Mouse (Mus musculus) erythroid progenitor cell, adult 5-6 weeks (primary cell): ENCODE results near the gene Rerg. TPM values are rescaled to one million over a fixed set of nuclear protein-coding genes. Genes with fewer than 3 reads are reported as not detected.

Experiments
- ATAC-seq: replicated peaks from 2 replicates; pipeline ENCODE4 v1.8.0; 2016; ENCODE audit warnings: moderate number of reproducible peaks, mild to moderate bottlenecking, moderate TSS enrichment, inconsistent platforms; ENCODE audit not compliant: poor library complexity, low FRiP score, severe bottlenecking
- total RNA-seq, 2 experiments: library from RNA; stranded (forward) in 1 of 2; stranded (reverse) in 1 of 2; fragments of 150-400 nt in 1 of 2; fragments of 186-747, 209-891 nt in 1 of 2; gene quantifications; 2 replicates each; pipeline versions ENCODE4 v1.2.3 to v1.2.4; 2015 to 2017; ENCODE audit warnings: low replicate concordance in 2 of 2

Gene Rerg
- total RNA-seq, 2 experiments from 2014 or later = not detected

DNA sequence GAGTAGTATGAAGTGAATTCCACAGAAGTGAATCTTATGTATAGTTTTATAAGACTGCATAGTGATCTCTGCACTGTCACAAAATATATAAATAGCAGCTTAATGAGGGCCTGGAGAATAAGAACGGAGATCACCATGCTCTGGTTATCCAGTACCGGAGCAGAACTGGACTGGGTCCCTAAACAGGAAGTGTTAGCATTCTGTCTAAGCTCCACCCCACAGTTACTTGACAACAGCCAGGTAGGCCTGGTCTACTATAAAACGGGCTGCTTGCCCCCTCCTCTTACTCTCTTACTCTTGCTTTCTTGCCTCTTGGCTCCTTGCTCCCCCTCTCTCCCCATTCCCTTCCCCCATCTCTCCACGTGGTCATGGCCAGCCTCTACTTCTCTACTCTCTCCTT is 33.9 kb downstream of the Rerg start:
- no peak for ATAC-seq

DNA sequence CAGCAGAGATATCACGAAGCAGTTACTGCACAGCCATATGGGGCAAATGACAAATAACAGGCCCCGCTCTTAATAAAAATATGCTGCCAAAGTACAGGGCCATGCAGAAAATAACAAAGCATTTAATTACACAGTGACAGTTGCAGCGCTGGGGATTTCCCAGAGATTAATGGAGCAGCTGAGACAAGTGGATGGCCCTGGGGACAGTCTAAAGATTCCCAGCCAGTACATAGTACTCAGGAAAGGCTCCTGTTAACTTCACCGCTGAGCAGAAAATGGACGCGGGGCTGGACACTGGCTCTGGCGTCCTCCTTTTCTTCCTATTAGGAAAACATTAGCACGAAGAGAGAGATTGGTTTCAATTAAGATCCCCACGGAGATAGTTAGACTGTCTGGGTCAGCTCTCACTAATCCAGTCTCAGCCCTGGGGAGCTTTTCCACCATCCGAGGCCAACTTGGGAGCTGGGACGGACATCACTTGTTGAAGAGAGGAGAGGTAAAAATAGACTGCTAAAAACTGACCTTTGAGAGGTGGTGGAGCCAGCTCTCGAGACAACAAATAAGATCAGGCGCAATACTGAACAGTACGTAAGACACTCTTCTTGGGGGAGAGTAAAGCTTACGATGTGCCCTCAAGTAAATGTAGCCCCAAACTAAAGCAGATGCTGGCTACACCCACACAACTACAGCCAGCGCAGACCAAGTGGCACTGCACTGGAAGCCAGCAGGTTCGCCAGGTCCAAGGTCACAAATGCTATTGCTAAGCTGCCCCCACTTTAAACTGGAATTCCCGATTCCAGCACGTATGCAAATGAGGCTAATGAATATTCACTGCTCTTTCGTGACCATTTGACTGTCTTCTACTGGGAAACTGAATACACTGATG is 34.5 kb downstream of the Rerg start:
- no peak for ATAC-seq

DNA sequence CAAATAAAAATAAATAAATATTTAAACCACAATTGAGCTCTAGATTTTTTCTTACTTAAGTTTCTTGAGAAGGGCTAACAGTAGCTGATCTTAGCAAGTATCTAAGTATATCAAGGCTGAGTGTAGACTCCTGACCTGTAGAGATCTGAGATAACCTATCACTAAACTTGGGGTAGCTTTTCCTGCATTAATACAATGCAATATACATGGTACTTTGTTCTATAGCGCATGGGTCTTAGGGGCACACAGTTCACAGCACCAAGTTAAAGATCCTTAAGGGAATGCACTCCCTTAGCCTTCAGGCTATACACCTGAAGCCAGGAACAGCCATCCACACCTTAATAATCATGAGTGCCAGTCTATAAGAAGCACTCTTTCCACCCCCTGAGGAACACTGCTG is 38.5 kb downstream of the Rerg start:
- no peak for ATAC-seq

DNA sequence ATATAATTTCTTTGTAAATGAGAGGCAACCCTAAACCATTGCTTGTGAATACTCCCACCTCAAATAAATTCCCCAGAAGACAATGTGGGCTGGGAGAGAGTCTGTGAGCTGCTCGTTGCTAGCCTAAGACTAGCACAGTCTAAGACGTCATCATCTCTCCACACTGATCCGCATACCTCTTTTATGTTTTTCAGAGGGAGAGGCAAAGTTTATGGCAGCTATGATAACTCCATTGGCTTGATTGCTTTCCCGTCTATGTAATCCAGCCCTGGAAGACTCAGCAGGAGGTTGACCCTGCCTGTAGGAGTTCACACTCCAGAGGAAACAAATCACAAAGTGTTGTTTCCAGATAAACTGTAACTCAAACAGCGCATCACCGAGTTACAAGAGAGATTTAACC is 38.9 kb downstream of the Rerg start:
- no peak for ATAC-seq

DNA sequence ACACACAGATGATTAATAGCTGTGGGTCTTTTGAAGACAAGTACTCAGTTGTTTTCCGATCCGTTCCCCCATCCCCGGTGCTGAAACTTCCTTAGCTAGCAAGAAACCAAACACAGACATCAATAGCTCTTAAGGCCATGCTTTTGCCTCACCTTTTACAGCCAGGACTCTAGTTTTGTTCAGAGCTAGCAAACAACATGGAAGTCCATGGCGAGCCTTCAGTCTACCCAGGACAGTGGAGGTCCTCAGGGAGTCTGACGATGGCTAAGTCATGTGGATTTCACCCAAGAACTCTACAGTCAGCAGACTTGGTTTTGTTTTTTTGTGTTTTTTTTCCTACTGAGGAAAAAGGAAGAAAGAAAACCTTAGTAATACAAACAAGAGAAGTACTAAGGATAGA is 43.4 kb downstream of the Rerg start:
- ATAC-seq = no peak

DNA sequence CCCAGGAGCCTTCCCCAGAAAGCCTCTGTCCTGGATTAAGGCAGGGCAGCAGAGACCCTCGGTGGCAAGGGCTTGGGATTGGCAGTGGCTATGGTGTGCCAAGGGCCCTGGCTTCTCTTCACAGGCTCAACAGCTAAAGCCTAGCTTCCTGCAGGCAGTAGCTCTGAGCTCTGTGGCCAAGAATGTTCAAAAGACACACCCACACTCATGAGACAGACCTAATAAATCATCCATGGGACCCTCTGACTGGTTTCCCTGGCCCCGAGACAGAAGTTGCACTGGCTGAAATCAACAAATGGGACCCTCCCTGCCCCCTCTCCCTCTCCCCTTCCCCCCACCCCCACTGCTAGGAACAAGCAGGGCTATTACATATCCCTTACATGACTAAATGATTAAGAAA is 44.1 kb downstream of the Rerg start:
- ATAC-seq = no peak

DNA sequence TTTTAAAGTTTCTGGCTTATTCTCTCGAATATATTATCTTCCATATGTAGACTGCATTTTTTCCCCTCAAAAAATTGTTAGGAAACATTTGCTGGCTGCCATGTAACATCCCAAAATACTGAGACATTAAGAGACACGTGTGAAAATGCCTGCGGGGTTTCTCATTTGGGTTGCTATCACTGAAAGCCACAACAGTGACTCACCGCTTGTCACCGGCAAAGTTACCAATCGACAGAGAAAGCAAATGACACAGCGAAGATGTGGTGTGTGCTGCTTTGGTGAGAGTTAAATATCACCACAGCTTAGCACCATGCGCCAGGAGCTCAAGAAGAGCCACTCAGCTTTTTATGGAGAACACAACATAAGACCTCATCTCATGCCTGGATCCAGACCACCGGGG is 44.9 kb downstream of the Rerg start:
- ATAC-seq = no peak

DNA sequence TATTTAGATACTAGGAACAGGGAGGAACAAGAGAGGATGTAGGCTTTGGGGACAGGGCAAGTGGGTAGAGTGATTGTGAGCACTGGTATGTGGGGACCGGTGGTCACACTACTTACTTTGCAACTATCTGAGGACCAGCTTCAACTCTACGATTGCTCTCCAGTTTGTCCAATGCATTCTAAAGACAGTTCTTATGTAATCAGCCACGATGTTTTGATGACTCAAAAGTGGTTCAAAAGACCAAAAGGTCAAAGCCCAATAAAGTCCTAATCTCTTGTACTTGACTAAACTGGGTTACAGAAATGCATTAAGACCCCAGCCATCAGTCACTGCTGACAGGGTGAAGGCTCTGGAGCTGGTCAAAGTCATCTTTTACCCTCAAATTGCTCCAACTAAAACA is 45.3 kb downstream of the Rerg start:
- ATAC-seq = no peak

DNA sequence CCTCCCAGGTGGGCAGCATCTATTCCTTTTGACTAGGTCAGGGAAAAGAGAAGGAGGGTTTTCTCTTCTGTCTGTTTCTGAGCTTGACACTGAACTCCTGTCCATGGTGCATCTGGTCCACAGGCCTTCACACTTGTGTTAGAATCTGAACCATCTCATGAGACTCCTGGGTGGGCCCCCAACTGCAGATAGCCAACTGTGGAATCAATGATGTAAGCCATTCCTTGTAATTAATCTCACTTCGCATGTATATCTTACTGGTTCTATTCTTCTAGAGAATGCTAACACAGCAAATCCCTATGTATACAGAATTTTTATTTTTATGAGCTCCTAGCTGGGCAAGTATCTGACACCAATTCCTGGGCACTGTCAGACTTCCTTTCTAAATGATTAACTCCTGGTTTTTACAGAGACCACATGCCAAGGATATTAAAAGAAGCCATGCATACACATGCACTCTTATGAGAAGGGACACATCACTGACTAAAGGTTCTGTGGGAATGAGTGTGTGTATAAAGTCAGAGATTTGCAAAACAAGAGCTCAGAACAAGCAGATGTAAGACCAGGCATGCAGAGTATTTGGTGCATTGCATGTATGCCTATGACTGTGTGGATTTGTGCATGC is 53.3 kb downstream of the Rerg start:
- no peak for ATAC-seq

DNA sequence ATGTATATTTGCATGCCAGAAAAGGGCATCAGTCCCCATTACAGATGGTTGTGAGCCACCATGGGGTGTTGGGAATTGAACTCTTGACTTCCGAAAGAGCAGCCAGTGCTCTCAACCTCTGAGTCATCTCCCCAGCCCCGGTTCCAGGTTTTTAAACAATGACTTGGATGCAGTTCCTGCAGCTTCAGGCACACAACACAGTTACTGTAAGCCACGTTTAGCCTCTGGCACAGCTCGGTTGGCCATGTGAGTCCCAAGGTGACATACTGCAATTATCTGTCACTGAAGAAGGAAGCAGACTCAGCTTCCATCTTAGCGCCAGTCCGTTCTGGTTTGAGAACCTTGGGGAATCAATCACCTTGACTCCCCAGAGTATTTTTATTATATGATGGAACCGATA is 55.4 kb downstream of the Rerg start:
- ATAC-seq = no peak

DNA sequence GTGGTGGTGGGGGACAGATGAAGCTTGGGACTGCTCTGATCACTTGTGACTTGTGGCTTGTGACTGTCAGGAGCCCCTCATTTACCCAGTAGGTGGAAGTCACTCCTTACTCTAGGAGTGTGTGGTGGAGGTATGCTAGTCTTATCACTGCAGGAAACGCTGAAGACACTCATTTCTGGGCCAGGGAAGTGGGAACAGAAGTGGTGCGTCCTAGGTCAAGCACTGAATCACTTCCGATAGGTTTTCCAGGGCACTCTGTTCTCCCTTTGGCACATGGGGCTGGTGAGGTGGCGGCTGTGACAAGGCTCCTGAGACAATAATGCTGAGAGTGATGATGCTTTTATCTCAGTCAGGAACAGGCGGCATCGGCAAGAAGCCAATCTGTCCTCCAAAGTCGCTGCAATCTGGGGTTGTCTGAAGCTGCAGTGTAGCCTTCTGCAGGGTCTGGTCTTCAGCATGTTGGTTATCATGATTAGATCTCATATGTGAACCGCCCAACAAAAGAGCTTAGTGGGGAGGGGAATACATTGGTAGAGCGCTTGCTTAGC is 59.0 kb downstream of the Rerg start:
- no peak for ATAC-seq

DNA sequence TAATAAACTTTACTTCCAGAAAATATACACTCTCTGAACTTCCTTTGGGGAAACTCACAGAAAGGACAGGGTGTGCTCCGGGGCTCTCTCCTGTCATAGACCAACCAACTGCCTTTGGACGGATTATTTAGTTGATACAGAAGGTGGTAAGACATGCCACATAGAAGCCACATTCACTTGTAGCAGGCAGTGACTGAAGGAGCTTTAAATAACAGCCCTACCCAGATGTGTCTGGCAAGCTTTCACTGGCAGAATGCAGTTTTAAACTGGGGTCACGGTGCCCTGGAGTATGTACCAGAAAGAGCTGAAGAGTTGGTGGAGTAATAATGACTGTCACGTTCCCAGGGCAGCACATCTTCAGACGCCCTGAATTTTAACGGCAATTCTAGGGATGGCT is 59.5 kb downstream of the Rerg start:
- no peak for ATAC-seq

DNA sequence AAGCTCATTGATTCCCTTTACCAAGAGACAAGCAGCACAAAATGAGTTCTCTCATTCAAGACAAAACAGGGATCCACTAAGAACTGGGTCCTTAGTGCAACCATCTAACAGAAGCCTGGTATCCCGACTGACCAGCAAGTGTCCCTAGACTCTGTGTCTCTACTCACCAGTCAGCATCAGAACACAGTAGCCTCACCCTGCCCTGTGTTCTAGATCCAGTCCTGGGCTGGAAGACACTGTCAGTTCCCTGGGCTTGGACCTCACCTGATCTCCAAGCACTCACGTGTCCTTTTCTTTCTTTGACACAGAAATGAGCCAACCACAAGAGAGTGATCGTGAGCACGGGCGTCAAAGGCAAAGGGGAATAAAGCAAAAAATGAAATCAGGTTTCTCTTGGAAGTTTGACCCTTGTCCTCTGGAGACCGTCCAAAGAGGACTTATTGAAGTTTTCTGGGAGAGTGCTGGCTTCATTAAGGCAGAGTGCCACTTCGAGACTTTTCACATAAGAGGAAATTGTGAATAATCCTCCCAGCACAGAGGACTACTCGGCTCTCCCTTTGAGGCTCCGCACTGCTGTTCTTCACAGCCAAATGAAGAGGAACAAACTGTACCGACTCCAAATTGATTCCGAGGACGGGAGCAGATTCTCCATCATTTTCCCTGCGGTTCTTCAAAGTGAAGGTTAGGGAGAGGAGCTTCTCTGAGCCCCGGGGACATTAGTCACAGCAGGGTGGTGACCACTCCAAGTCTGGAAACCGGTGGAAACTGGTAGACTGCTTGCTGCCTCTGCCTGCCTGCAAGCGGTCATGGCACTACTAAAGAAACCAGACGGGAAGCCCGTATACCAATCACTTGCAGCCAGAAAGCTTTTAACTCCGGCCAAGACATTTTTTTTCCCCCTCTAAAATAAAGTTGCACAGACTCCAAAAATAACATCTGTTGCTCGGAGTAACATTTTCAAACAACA is 60.2 kb downstream of the Rerg start:
- ATAC-seq = no peak

DNA sequence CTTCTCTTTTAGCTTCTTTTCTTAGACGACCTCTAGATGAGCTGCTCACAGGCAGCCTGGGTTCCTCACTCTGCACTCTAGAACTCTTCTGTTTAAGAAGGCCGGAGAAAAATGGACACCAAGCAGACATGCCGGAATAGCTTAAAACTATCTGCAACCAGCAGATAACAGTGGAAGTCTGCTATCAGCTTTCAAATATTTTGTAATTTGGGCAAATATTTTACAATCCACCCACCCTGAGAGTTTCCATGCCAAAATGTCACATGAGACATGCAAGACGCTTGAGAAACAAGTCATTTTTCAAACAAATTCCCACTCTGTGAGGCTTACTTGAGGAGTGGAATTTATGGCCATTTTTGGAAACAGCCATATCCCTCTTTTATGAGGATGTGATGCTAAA is 65.0 kb downstream of the Rerg start:
- ATAC-seq = no peak

DNA sequence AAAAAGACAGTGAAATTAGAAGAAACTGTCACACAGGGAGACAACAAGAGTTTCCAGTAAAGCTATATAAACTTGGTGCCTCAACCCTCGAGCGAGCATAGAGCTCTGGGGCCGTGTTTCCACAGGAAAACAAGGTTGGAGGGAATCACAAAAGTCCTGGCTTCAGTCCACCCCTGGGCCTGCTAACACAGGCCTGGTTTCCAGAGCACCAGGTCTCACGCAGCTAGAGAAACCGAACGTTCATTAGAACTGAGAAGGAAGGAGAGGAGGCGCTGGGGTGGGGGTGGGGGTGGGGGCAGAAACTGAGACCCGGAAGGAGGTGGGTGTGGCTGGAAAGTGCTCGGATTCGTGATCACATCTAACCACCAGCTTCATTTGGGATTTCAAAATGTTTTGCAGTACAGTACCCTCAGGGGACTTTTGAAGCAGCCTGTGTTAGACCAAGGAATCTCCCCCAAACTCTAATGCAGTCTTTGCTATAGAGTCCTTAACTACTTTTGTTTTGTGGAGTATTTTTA is 67.6 kb downstream of the Rerg start:
- ATAC-seq = no peak

DNA sequence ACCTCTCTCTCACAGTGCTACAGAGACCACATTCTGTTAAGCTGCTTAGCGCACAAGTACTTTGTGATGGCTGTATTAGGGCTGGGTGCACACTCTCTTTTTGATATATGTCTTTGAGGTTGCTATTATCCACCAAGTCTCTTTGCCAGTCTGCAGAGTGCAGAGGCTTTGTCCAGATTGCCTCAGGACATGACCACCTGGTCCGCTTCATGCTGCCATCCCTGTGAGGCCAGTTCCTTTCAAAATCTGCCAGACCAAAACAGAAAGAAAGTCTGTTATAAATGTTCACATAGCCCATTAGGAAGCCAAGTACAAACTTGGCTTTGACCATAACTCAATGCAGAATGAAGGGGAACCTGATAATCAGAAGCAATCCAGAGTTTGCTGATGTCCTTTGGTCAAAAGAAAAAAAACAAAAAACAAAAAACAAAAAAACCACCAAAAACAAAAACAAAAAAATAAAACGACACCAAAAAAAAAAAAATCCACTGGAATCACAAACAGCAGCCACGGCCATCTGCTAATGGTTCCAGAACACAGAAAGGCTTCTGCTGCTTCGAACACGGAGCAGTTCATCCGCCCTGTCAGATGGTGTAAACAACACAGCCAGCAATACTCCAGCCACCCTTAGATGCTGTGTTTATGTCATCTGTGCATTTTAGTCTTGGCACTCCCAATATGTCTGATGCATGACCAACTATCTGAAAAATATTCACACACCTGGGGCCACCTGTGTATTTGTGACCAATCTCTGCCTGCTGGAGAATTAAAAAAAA is 68.2 kb downstream of the Rerg start:
- no peak for ATAC-seq

DNA sequence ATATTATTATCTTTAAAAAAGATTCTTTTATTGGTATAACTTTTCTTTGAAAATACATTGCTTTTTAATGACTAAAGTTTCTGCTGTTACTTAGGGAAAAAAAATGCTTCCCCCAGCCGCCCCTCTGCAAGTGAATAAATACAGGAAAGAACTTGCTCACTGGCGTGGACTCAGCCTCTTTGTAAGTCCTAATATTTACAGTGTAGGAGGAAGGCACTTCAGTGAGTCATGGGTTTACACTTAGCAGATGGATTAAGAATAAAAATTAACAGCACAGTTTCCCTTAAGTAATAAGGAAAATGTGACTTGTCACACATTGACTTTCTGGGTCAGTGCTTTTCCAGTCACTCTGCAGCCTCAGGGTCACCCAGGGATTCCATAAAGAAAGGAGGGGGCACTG is 70.0 kb downstream of the Rerg start:
- no peak for ATAC-seq

DNA sequence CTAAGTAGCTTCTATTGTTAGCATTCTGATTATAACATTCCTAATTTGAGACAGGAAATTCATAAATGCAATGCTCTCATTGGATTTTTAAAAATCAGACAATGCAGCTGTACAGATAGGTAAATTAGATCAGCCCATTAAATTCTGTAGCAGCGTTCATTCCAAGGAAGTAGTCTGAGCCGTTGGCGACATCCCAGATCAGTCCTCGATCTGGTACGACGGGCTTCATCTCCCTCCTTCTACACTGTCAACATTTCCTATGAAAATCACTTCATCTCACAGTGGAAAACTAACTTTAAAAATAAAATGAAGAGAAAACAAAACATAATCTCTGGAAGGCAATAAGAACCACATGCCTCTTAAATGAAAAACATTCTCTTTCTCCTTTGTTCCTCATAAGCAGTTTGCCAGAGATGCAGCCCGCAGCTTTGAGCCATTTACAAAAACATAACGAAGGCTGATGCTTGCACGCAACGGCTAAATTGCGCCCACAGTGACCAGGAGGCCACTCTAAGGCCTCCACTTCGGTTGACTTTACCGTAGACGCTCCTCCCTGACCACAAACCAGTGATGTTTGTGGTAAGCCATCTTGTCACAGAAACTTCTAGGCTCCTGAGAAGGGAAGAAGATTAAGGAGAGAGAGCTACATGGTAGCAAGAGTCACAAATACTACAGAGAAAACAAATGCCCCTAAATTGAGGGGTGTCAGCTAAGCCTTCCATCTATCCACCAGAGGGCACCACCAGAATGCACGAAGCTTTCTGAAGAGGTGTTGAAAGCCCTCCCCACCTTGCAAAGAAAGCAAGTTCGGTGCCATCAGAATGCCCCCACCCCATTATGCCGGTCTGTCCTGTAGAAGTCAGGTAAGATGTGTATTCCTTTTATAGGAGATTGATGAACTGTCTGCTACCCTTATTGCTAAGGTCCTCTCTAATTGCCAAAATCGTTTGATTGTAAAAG is 71.8 kb downstream of the Rerg start:
- no peak for ATAC-seq
